Mouse (Mus musculus): ENCODE measurements around the gene Nup153. TPM values are rescaled to one million over a fixed set of nuclear protein-coding genes. Genes with fewer than 3 reads are reported as not detected.

The Nup153 gene
- total RNA-seq, 2 experiments from 2014 or later: 43.7 to 60.4 TPM

GRCm38 (mm10) chr13:46633320-46634132, 94.2 kb downstream of the Nup153 start:
- intact Hi-C loops (cut with DNase I): no loop called here
- peak; percentile 61 to 75 for DNase-seq (ENCODE audit: low spot score in 2 of 2)

GRCm38 (mm10) chr13:46632796-46633195, 94.9 kb downstream of the Nup153 start:
- intact Hi-C loops (cut with DNase I): no loop called here
- DNase-seq (ENCODE audit: low spot score in 2 of 2): no peak

Other genes with a start within 250 kb of the Nup153 start
- gene Cap2, start 226.1 kb downstream of the Nup153 start, total RNA-seq (2021): 100 to 1,000 TPM; 170 to 199 TPM
- gene Fam8a1, start 58.4 kb downstream of the Nup153 start, total RNA-seq (2021): 10 to 100 TPM; 78.9 to 82.8 TPM
- gene Kif13a, start 201.9 kb upstream of the Nup153 start, total RNA-seq (2021): 10 to 100 TPM; 24.6 to 28.2 TPM

Data from left cerebral cortex, postnatal 14 days (tissue).